Mouse (Mus musculus): ENCODE data around the gene Spata13. TPM values are rescaled to one million over a fixed set of nuclear protein-coding genes. Genes with fewer than 3 reads are reported as not detected.

Gene Spata13
- polyA plus RNA-seq, 1 experiment from 2014 or later: 121 TPM

- Histone ChIP-seq H3K4me1 (no peaks in the 10 kb centered on the region), H3K27me3 (no peaks in the 10 kb centered on the region), H3K9ac (no peak overlapping the region), H3K9me3 (no peaks in the 10 kb centered on the region), H3K4me2 (no peak overlapping the region), H3K4me3 (replicated peaks) (no peak overlapping the region), H3K36me3 (replicated peaks) (peaks cover 20% of the 10 kb centered on the region), H3K27ac (no peak overlapping the region)
- ATAC-seq (ENCODE audit: low FRiP score): no peak
- 72% methylated on average over 11 of the region's 11 CpGs for WGBS
Measured at GRCm38 (mm10) chr14:60806891-60807344, 173.1 kb downstream of the Spata13 start.

DNA sequence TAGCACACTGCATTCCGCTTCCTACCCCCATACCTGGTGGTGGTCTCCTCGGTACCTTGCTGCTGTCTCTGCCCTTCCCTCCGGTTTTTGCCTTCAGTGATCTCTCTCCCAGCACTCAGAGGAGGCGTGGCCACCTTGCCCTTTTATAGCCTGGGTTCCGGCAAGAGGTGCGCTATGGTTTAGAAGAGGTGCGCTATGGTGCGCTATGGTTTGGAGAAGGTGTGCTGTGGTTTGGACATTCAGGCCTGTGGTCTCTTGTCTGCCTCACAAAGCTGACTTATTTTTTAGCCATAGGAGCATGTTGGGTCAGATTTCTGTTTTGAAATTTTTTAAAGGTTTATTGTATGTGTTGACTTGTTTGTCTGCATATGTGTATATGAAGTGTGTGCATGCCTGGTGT, 176.1 kb downstream of the Spata13 start:
- no peak overlapping the region for H3K27ac ChIP-seq
- no peak overlapping the region for H3K4me2 ChIP-seq
- no peaks in the 10 kb centered on the region for H3K9me3 ChIP-seq
- no peak overlapping the region for H3K9ac ChIP-seq
- peaks cover 14% of the 10 kb centered on the region for H3K36me3 ChIP-seq (replicated peaks)
- WGBS: 90% methylated on average over 8 of the region's 8 CpGs
- no peak for ATAC-seq (ENCODE audit: low FRiP score)
- H3K4me1 ChIP-seq: no peaks in the 10 kb centered on the region
- H3K4me3 ChIP-seq (replicated peaks): no peak overlapping the region
- no peaks in the 10 kb centered on the region for H3K27me3 ChIP-seq

DNA sequence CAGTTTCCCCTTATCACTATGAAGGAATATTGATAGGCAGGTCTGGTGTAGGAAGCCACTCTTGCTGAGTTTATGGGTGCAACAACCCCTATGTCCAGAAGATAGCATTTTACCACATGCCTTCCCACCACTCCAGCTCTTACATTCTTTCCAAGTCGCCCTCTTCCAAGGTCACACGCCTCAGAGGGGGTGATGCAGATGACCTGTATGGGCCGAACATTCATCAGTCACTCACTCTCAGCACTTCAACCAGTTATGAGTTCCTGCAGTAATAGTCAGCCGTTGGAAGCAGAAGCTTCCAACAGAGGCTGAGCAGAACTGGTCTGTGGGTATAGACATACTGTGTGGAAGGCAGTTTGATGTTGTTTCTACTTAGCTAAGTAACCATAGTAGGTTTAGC, 177.7 kb downstream of the Spata13 start:
- 86% methylated on average over 4 of the region's 4 CpGs for WGBS
- no peak overlapping the region for H3K4me2 ChIP-seq
- no peak overlapping the region for H3K27ac ChIP-seq
- no peaks in the 10 kb centered on the region for H3K9me3 ChIP-seq
- H3K4me3 ChIP-seq (replicated peaks): no peak overlapping the region
- H3K9ac ChIP-seq: no peak overlapping the region
- H3K27me3 ChIP-seq: no peaks in the 10 kb centered on the region
- ATAC-seq (ENCODE audit: low FRiP score): no peak
- H3K4me1 ChIP-seq: no peaks in the 10 kb centered on the region
- peaks cover 22% of the 10 kb centered on the region for H3K36me3 ChIP-seq (replicated peaks)

Other genes with a start within 250 kb of the Spata13 start
- 0.23 and 0.37 TPM in 2 replicates for gene C1qtnf9, start 134.1 kb downstream of the Spata13 start, polyA plus RNA-seq (2016; fragmentation: Nextera tagmentation; extraction: Ambion mirVana)
- 22.9 and 23.3 TPM in 2 replicates for gene Mipep, start 150.6 kb downstream of the Spata13 start, polyA plus RNA-seq (2016; fragmentation: Nextera tagmentation; extraction: Ambion mirVana)